Mouse (Mus musculus): Measurements from ENCODE around the gene Galk2.

DNA sequence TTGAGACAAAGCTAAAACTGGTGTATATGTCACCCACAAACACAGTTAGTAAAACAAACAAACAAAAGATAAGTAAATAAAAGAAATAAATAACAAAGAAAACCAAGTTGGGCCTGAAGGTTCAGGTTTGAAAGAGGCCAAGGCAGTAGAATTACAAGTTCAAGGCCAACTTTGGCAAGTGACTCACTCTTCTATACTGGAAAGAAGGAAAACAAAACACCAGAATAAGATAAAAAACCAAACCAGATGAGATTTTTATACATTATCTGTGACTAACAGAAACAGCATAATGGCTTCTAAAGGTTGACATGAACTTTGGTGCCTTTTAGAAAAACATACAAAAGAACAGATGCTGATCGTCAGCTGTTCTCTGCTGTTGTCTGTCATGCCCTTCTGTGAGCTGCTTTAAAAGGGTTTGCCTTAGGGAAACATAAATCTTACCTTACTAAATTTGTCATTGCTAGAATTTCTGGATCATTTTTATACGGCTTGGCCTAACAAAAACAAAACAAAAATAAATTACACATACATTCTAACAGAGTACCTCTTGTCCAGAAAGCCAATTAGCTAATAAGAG is 20.1 kb upstream of the Galk2 start:
- TF ChIP-seq TAL1 (IDR thresholded peaks at IDR 0.05; ENCODE audit: low read length) (no peak), GATA1 (IDR thresholded peaks at IDR 0.05; ENCODE audit: low read length) (no peak)

Measured in erythroblast, embryonic 14.5 days (primary cell).